Comparison of ENCODE assay signal across 8 mouse cellular contexts in the genomic region with DNA sequence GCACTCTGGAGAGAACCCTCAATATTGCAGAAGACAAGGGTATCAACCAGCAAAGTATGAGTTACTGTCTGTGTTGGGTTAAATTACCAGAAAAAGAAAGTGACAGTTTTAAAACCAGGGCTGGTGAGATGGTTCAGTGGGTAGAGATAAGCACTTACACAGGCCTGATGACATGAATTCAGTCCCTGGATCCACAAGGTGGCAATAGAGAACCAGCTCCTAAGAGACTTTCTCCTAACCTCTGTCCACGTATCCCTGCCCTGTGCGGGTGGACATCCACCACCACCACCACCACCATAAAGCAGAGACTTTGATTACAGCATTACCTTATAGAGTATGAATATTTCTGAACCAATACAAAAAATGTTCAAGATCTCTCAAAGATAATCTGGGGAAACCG. TPM values are rescaled to one million over a fixed set of nuclear protein-coding genes. Genes with fewer than 3 reads are reported as not detected.
A peak's percentile ranks its signal among the peaks of the same experiment; 100 is the strongest.
DNase-seq lines count a peak whose midpoint lies in the region; ATAC-seq and TF ChIP-seq lines count a peak whose summit lies in the region.

No protein-coding gene starts in this region.

- no peak; the same call in 1 of the 2 replicates for ATAC-seq in midbrain, postnatal 0 days (ENCODE audit: low FRiP score)
- ATAC-seq in midbrain, embryonic 16.5 days = no peak
- ATAC-seq in midbrain, embryonic 15.5 days (replicated peaks) = no peak

- peaks cover 25% of the 10 kb centered on the region for H3K4me1 ChIP-seq in cerebellum, adult 2 months (ENCODE audit: control insufficient read depth, insufficient read depth, low read length)
- no peaks in the 10 kb centered on the region for H3K4me1 ChIP-seq in midbrain, postnatal 0 days (ENCODE audit: insufficient read depth, low read length)
- no peaks in the 10 kb centered on the region for H3K4me1 ChIP-seq in midbrain, embryonic 16.5 days (ENCODE audit: control insufficient read depth, insufficient read depth, low read length)
- no peaks in the 10 kb centered on the region for H3K4me1 ChIP-seq in midbrain, embryonic 15.5 days

- no peaks in the 10 kb centered on the region for H3K27me3 ChIP-seq in cerebellum, adult 2 months (ENCODE audit: control insufficient read depth, insufficient read depth, low read length)
- no peaks in the 10 kb centered on the region for H3K27me3 ChIP-seq in midbrain, postnatal 0 days (ENCODE audit: insufficient read depth, low read length)
- no peaks in the 10 kb centered on the region for H3K27me3 ChIP-seq in midbrain, embryonic 16.5 days (ENCODE audit: control insufficient read depth, insufficient read depth, low read depth, low read length)
- H3K27me3 ChIP-seq in midbrain, embryonic 15.5 days (replicated peaks) = no peaks in the 10 kb centered on the region

- TF ChIP-seq CTCF in cerebellum, adult 2 months (IDR thresholded peaks at IDR 0.05; ENCODE audit: borderline replicate concordance, insufficient read depth, low read depth, low read length) = peak; percentile 61; the same call in 1 of the 2 replicates
- peak; percentile 64 for TF ChIP-seq CTCF in midbrain, postnatal 0 days (IDR thresholded peaks at IDR 0.05)

- H3K27ac ChIP-seq in cerebellum, adult 2 months (ENCODE audit: insufficient read depth, low read length) = peak overlapping the region; percentile 59
- no peak overlapping the region for H3K27ac ChIP-seq in midbrain, postnatal 0 days (ENCODE audit: low read depth, low read length)
- H3K27ac ChIP-seq in midbrain, embryonic 16.5 days (ENCODE audit: low read length) = no peak overlapping the region
- no peak overlapping the region for H3K27ac ChIP-seq in midbrain, embryonic 15.5 days

- H3K9ac ChIP-seq in midbrain, postnatal 0 days (replicated peaks; ENCODE audit: low read length, poor library complexity, severe bottlenecking) = no peak overlapping the region
- H3K9ac ChIP-seq in midbrain, embryonic 16.5 days (ENCODE audit: low read depth, low read length) = no peak overlapping the region
- H3K9ac ChIP-seq in midbrain, embryonic 15.5 days = no peak overlapping the region

- TF ChIP-seq POLR2A in cerebellum, adult 2 months (IDR thresholded peaks at IDR 0.05; ENCODE audit: borderline replicate concordance, insufficient read depth, low read length) = no peak

- H3K9me3 ChIP-seq in midbrain, postnatal 0 days (ENCODE audit: low read length) = no peaks in the 10 kb centered on the region
- H3K9me3 ChIP-seq in midbrain, embryonic 16.5 days (replicated peaks; ENCODE audit: control insufficient read depth, low read length, poor library complexity, severe bottlenecking) = no peaks in the 10 kb centered on the region
- H3K9me3 ChIP-seq in midbrain, embryonic 15.5 days = no peaks in the 10 kb centered on the region

- peaks cover 13% of the 10 kb centered on the region for H3K36me3 ChIP-seq in midbrain, postnatal 0 days (ENCODE audit: insufficient read depth, low read length)
- H3K36me3 ChIP-seq in midbrain, embryonic 16.5 days (ENCODE audit: control insufficient read depth, insufficient read depth, low read length) = peaks cover 4% of the 10 kb centered on the region; the same call in 1 of the 2 replicates
- H3K36me3 ChIP-seq in midbrain, embryonic 15.5 days (replicated peaks) = peaks cover 9% of the 10 kb centered on the region; the same call in 1 of the 2 replicates

- H3K4me3 ChIP-seq in cerebellum, adult 2 months (replicated peaks; ENCODE audit: insufficient read depth, low read depth, low read length) = no peak overlapping the region
- no peak overlapping the region for H3K4me3 ChIP-seq in midbrain, postnatal 0 days (ENCODE audit: low read depth, low read length)
- H3K4me3 ChIP-seq in midbrain, embryonic 16.5 days (ENCODE audit: low read depth, low read length) = no peak overlapping the region
- no peak overlapping the region for H3K4me3 ChIP-seq in midbrain, embryonic 15.5 days

- DNase-seq in cerebellum, adult 2 months = peak in 1 of 2 experiments; percentile 67
- DNase-seq in cerebellum, adult 11 months = no peak
- DNase-seq in midbrain, postnatal 0 days (ENCODE audit: low spot score) = peak; percentile 69
- peak; percentile 30 for DNase-seq in kidney, postnatal 14 days
- no peak for DNase-seq in thymus, postnatal 10 days (ENCODE audit: low spot score in 2 of 2)
- no peak for DNase-seq in left cerebral cortex, adult 9 months (ENCODE audit: low spot score in 2 of 2)

- no peak overlapping the region for H3K4me2 ChIP-seq in midbrain, postnatal 0 days (ENCODE audit: low read depth, low read length, poor library complexity, severe bottlenecking)
- H3K4me2 ChIP-seq in midbrain, embryonic 16.5 days (ENCODE audit: low read length) = no peak overlapping the region
- H3K4me2 ChIP-seq in midbrain, embryonic 15.5 days = no peak overlapping the region

- 36% methylated on average over 3 of the region's 3 CpGs for WGBS in cerebellum, adult 2 months
- WGBS in midbrain, postnatal 0 days = 64% methylated on average over 3 of the region's 3 CpGs
- WGBS in midbrain, embryonic 16.5 days = 67% methylated on average over 3 of the region's 3 CpGs
- 73% methylated on average over 3 of the region's 3 CpGs for WGBS in midbrain, embryonic 15.5 days

RNA-seq across cellular contexts. Expression of gene Prdm10, which starts 51.6 kb away (rescaled TPM):
- 21.5 and 23.4 TPM in 2 replicates for polyA plus RNA-seq in cerebellum, adult 2 months (2012; rRNA removed)
- total RNA-seq in midbrain, postnatal 0 days (2014; rRNA removed) = 14.8 and 17.3 TPM in 2 replicates
- polyA plus RNA-seq in midbrain, postnatal 0 days (2015; fragmentation: Nextera tagmentation; extraction: Ambion mirVana) = 4.6 and 5.0 TPM in 2 replicates
- polyA plus RNA-seq in midbrain, embryonic 16.5 days (2015; fragmentation: Nextera tagmentation; extraction: Ambion mirVana) = 9.4 and 9.6 TPM in 2 replicates
- polyA plus RNA-seq in midbrain, embryonic 15.5 days (2015; fragmentation: Nextera tagmentation; extraction: Ambion mirVana) = 8.9 and 9.9 TPM in 2 replicates

RNA-seq across cellular contexts. Expression of gene Nfrkb, which starts 54.1 kb away (rescaled TPM):
- polyA plus RNA-seq in cerebellum, adult 2 months (2012; rRNA removed) = 27.7 and 29.7 TPM in 2 replicates
- 38.1 and 43.4 TPM in 2 replicates for total RNA-seq in midbrain, postnatal 0 days (2014; rRNA removed)
- 20.8 and 24.0 TPM in 2 replicates for polyA plus RNA-seq in midbrain, postnatal 0 days (2015; fragmentation: Nextera tagmentation; extraction: Ambion mirVana)
- 26.6 and 28.6 TPM in 2 replicates for polyA plus RNA-seq in midbrain, embryonic 16.5 days (2015; fragmentation: Nextera tagmentation; extraction: Ambion mirVana)
- 30.9 and 33.3 TPM in 2 replicates for polyA plus RNA-seq in midbrain, embryonic 15.5 days (2015; fragmentation: Nextera tagmentation; extraction: Ambion mirVana)

Comparison
In these comparisons a context has a peak if more than half of its experiments do, and no peak if none do; other contexts are left out.
1. DNase-seq: peak in midbrain, postnatal 0 days (single experiment) and kidney, postnatal 14 days (single experiment); none in cerebellum, adult 11 months (single experiment), thymus, postnatal 10 days (0 of 2) and left cerebral cortex, adult 9 months (0 of 2).